Mouse (Mus musculus): Measurements from ENCODE around the gene Zfp27. TPM values are rescaled to one million over a fixed set of nuclear protein-coding genes. Genes with fewer than 3 reads are reported as not detected.
"Not testable (repeated sequence)": the region's sequence is repeated elsewhere in the genome, so short reads cannot be mapped to it uniquely, and the experiment has no call there.

Gene Zfp27
- total RNA-seq, 2 experiments from 2014 or later: 18.5 to 21.6 TPM

DNA sequence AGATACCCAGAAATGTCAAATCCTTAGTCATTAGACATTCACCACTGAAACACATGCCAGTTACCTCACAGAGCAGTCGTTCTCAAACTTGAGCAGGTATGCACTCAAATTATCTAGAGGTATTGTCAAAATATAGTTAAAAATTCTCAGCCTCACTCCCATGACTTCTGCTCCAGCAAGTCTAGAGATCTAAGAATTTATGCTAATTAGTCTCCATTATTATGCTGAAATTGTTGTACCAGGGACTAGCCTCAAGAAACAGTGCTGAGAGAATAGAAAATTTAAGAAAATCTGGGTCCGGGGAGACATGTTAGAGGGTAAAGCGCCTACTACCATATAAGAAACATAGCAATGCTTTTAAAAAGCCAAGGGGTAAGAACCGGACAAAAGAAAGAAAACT lies 2.3 kb downstream of the Zfp27 start:
- intact Hi-C loops (cut with DNase I): no loop called here
- DNase-seq (ENCODE audit: low spot score in 2 of 2): no peak

GRCm38 (mm10) chr7:29898351-29898750 lies 8.0 kb downstream of the Zfp27 start:
- intact Hi-C loops (cut with DNase I): no loop called here
- DNase-seq (ENCODE audit: low spot score in 2 of 2): no peak

DNA sequence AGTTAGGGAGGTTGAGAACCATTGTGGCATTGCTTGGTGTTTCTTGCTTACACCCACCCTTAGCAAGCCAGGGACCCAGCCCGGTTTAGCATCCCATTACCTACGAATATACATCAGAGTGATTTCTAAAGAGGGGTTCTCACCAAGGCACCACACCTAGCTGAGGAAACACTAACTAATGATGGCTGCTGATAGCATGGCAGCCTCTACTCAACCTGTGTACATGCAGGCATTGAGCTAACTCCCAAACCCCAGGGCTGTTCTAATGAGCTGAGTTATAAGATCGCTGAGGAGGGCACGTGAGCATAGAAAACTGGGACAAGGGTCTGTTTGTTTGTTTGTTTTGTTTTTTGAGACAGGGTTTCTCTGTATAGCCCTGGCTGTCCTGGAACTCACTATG lies 13.6 kb downstream of the Zfp27 start:
- intact Hi-C loops (cut with DNase I): no loop called here

DNA sequence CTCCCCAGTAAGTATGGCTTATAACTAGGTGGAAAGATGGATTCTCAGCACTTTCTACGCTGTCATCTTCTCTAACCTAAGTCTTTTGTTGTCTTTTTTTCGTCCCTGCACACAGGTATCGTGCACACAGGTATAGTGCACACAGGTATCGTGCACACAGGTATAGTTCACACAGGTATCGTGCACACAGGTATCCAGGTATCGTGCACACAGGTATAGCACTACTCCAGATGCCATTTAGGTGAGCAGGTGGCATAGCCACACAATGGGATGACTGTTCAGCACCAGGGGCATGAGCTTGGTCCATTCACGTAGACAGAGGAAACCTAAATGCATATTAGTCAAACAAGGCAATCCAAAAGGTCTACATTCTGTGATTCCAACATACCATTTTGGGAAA lies 15.9 kb downstream of the Zfp27 start:
- intact Hi-C loops (cut with DNase I): no loop called here
- DNase-seq (ENCODE audit: low spot score in 2 of 2): no peak

More for the DNA sequence above, 13.6 kb downstream of the Zfp27 start:
- no peak for DNase-seq (ENCODE audit: low spot score in 2 of 2)

GRCm38 (mm10) chr7:29880916-29881315 lies 25.5 kb downstream of the Zfp27 start:
- DNase-seq (ENCODE audit: low spot score in 2 of 2): no peak
- intact Hi-C loops (cut with DNase I): no loop called here

- DNase-seq (ENCODE audit: low spot score in 2 of 2): no peak
- intact Hi-C loops (cut with DNase I): no loop called here
Measured at GRCm38 (mm10) chr7:29880056-29880455, 26.3 kb downstream of the Zfp27 start.

DNA sequence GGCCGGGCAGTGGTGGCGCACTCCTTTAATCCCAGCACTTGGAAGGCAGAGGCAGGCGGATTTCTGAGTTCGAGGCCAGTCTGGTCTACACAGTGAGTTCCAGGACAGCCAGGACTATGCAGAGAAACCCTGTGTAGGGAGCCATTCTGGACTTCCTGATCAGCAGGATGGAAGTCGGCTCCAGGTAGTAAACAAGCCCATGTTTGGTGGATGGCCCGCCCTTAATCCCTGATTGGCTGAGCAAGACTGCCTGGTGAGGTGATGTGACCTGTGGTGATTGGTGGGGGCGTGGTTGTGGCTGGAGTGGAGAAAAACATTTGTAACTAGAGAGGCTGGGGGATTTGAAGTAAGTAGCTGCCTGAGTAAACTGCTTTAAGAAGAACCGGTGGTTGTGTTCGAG lies 28.8 kb downstream of the Zfp27 start:
- intact Hi-C loops (cut with DNase I); DNase-seq (ENCODE audit: low spot score in 2 of 2): not testable (repeated sequence)

DNA sequence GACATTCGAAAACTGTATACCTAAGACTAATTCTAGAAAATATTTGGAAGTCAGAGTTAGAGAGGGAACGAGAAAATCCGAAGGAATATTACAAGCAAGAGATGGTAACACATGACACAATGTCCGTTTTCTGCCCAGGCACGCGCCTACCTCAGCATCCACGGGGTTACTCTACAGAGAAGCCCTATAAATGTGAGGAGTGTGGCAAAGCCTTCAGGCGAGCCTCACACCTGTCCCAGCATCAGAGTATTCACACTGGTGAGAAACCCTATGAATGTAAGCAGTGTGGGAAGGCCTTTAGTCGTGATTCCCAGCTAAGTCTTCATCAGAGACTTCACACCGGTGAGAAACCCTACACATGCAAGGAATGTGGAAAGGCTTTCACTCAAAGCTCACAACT lies 32.1 kb downstream of the Zfp27 start:
- intact Hi-C loops (cut with DNase I): no loop called here
- no peak for DNase-seq (ENCODE audit: low spot score in 2 of 2)

DNA sequence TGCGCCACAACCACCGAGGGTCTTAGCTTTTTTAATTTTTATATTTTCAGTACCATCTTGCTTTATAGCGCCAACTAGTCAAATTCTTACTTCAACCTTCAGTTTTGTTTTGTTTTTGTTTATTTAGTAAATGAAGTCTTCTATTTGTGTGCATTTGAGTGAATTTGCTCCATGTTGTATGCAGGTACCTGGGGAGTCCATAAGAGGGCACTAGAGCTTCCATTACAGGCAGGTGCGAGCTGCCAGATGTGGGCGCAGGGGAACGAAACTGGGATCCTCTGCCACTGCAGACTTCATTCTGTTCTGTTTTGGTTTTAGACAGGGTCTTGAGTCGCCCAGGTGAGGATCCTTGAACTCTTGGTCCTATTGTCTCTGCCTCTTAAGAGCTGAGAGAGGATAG lies 44.7 kb downstream of the Zfp27 start:
- intact Hi-C loops (cut with DNase I): no loop called here

DNA sequence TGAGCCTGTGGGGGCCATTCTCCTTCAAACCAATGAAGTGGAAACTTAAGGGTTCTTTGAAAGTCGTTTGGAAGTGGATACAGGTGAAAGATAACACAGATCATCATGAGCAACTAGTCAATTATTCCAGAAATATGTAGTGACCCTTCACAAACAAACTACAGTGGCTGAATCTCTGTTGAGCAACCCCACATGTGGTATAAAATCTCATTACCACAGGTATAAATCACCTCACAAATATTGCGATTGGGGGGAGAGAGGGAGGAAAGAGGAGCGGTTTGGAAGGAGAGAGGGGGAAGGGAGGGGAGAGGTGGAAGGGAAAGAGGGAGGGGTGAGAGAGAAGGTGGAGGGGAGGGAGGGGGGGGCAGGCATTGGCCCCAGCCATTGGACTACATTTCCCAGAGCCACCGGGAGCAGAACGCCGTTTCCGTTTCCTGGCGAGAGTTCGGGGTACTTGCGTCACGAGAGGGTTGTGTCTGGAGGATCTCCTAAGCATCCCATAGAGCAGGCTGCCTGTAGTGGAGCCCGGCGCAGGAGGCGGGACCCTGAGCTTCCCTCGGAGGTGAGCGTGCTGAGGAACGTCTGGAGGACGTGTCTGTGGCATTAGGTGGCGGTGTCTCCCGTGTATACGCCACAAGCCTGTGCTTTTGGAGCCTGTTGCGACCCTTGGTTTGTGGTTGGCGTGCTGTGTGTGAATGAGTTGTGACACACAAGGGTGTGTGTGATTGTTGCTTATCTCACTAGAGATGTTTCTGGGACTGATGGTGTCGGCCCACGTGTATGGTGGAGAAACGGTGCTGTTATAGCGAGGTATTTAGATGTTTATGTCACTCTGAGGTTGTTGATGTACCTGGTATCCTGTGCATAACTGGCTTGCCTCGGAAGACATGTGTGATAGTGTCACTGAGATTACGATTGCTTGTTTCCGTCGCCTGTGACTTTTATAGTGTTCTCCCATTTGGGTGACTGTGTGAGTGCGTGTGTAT lies 46.5 kb downstream of the Zfp27 start, which contains the start of gene Zfp420:
TSS of gene Zfp420 (plus strand) at position 448 of the 986 bp plus-strand sequence.
- peak; percentile 88 to 97 for DNase-seq (ENCODE audit: low spot score in 2 of 2)
- intact Hi-C loops (cut with DNase I): loop anchor here (5.0 kb wide), 1 partner anchor 47 kb away; the partner anchor contains the start of genes Zfp27 and Zfp383

More for the DNA sequence above, 44.7 kb downstream of the Zfp27 start:
- no peak for DNase-seq (ENCODE audit: low spot score in 2 of 2)

GRCm38 (mm10) chr7:29853219-29853842 lies 53.0 kb downstream of the Zfp27 start, which contains the start of gene Zfp940:
Gene Zfp940 (minus strand): TSS chr7:29853669.
- DNase-seq (ENCODE audit: low spot score in 2 of 2): peak; percentile 90 to 96
- intact Hi-C loops (cut with DNase I): no loop called here

DNA sequence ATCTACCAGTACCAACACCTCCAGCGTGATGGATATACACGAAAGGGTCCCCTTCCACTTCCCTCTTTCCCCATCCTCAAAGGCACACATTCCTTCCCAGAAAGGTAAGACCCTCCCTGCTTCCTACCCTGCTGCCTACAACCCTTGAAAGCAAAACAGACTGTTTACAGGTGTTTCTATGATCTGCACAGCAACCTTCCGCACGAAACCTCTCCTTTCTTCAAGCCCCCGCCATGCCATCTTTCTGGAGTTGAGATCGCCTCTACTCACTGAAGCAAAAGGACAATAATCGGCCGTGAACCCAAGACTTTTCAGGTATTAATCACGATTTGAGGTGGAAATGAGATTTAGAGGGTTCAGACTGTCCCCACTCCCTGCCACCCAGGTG lies 53.5 kb downstream of the Zfp27 start:
- DNase-seq (ENCODE audit: low spot score in 2 of 2): no peak
- intact Hi-C loops (cut with DNase I): no loop called here

- intact Hi-C loops (cut with DNase I): no loop called here
- no peak for DNase-seq (ENCODE audit: low spot score in 2 of 2)
Measured at GRCm38 (mm10) chr7:29844616-29845015, 61.8 kb downstream of the Zfp27 start.

Small RNAs within 50 kb of the gene (microRNA-seq; reads per million reads assigned to microRNA genes)
- 0.25 to 2.4 reads per million in 2 experiments for gene Mir7668

Other genes starting within 250 kb of the Zfp27 start
- under 1 TPM in 1 of 2 experiments, not detected in 1; 0.30 TPM for gene Catsperg2, start 179.5 kb downstream of the Zfp27 start, total RNA-seq (2021)
- gene Zfp84, start 138.0 kb downstream of the Zfp27 start, total RNA-seq (2021): 10 to 100 TPM; 15.7 to 17.6 TPM
- 10 to 100 TPM; 10.6 to 11.9 TPM for gene Zfp30, start 122.6 kb downstream of the Zfp27 start, total RNA-seq (2021)
- 10 to 100 TPM; 22.2 to 22.4 TPM for gene Zfp790, start 90.5 kb downstream of the Zfp27 start, total RNA-seq (2021)
- gene Zfp940, start 52.9 kb downstream of the Zfp27 start, total RNA-seq (2021): 10 to 100 TPM; 18.6 to 25.6 TPM
- 10 to 100 TPM; 14.2 to 14.4 TPM for gene Zfp420, start 46.6 kb downstream of the Zfp27 start, total RNA-seq (2021)
- 1 to 10 TPM; 8.0 to 8.8 TPM for gene Zfp383, start 1.7 kb upstream of the Zfp27 start, total RNA-seq (2021)
- gene Zfp74, start 47.5 kb upstream of the Zfp27 start, total RNA-seq (2021): 10 to 100 TPM; 16.7 to 17.9 TPM
- 1 to 10 TPM; 3.8 to 6.4 TPM for gene Zfp568, start 77.4 kb upstream of the Zfp27 start, total RNA-seq (2021)
- 1 to 10 TPM; 7.2 to 8.5 TPM for gene Zfp14, start 144.8 kb upstream of the Zfp27 start, total RNA-seq (2021)
- gene Zfp82, start 166.3 kb upstream of the Zfp27 start, total RNA-seq (2021): 1 to 10 TPM; 5.0 to 5.1 TPM
- not detected for gene Gm26920, start 183.8 kb upstream of the Zfp27 start, total RNA-seq (2021)
- 1 to 10 TPM; 7.2 to 7.5 TPM for gene Zfp566, start 184.0 kb upstream of the Zfp27 start, total RNA-seq (2021)
- 10 to 100 TPM; 64.5 to 64.6 TPM for gene Zfp260, start 188.2 kb upstream of the Zfp27 start, total RNA-seq (2021)
- gene Zfp382, start 215.4 kb upstream of the Zfp27 start, total RNA-seq (2021): 10 to 100 TPM; 34.9 to 36.0 TPM